Mouse (Mus musculus) bone marrow, adult 2 months (tissue): ENCODE measurements around the gene Gpx5.

ENCODE experiments used
- CTCF ChIP-seq: fragments of 200-500 bp; IDR thresholded peaks from 2 replicates; pipeline ENCODE4 v1.5.1; 2011; ENCODE audit warnings: low read length, control low read depth; ENCODE audit not compliant: control insufficient read depth, insufficient read depth
- POLR2A ChIP-seq: fragments of 200-500 bp; IDR thresholded peaks from 2 replicates; pipeline ENCODE4 v1.6.1; 2011; ENCODE audit warnings: low read depth, mild to moderate bottlenecking, control low read depth, low read length, borderline replicate concordance; ENCODE audit not compliant: control insufficient read depth

DNA sequence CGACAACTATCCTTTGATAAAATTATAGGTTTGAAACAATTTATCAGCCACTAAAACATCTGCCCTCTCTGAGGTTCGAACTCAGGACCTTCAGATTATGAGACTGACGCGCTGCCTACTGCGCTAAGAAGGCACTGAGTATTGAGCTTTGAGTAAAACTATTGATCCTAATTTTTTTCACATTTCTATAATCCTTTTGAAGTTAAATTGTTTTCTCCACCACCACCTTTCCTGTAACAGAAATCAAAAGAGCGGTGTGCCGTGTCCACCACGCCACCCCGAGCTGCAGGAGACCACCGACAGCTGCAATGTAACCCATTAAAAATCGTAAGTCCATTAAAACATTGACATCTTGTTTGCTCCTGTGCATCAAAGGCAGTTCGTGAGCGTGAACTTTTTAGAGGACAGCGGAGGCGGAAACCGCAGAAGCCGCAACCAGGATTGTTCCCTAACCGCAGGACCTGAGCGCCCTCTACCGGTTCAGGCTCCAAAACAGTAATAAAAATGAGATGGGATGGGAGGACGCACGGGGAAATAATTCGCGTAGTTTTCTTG lies 34.2 kb upstream of the Gpx5 start:
- TF ChIP-seq CTCF (peak; percentile 51; the same call in 1 of the 2 replicates), POLR2A (no peak)
